Mouse (Mus musculus) subcutaneous adipose tissue, adult 2 months (tissue): ENCODE measurements around the gene Col6a4. TPM values are rescaled to one million over a fixed set of nuclear protein-coding genes. Genes with fewer than 3 reads are reported as not detected.

Experiments
- polyA plus RNA-seq: library from polyadenylated mRNA; depleted of rRNA; stranded (reverse); fragments of >200 nt; gene quantifications from 2 replicates; pipeline ENCODE4 v1.2.3, GENCODE M21; 2012; ENCODE audit warnings: low replicate concordance; rRNA removed

The Col6a4 gene
- polyA plus RNA-seq: 0.46 and 444 TPM in 2 replicates

DNA sequence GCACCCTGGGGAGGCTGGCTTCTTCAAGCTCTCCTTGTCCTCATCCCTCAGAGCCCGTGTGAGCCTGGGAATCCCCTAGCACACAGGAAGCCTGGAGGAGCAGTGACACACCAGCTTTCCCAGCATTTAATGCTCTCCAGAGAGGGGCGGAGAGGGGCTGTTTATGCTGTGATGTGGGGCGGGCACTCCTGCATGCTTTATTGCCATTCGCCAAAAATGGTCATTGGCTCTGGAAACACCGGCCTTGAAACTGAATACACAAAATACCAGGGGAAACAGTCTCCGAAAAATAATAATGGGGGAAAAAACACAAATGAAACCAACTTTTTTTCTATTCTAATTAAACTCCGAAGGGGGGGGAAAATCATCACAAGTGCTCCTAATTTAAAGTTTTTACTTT is at the start of gene Col6a4:
Col6a4 (minus strand) TSS at position 101 of the 400 bp plus-strand sequence.

DNA sequence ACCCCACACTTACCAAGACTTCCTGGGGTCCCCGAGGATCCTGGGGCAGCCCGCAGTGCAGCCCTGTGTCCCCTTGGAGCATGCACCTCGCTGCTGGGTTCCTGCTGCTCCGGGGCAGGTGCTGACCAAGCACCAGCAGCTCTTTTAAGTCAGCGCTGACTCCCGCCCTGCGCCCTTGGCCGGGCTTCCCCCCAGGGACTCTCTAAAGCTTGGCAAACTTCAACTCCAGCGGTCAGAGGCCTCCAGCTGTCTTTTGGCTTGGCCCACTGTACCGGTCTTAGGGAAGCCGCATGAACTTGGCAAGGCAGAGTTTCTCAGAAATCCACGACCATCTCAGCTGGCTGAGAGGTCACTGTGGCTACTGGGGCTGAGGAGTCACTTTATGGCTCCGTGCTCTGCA is 136.1 kb downstream of the Col6a4 start, which contains the start of gene Col6a5:
Col6a5 (minus strand) TSS at position 111 of the 400 bp plus-strand sequence.

Other genes starting within 250 kb of the Col6a4 start
- gene Col6a5, start 136.1 kb downstream of the Col6a4 start, polyA plus RNA-seq: 1.2 and 1.4 TPM in 2 replicates
- gene Glyctk, start 61.4 kb upstream of the Col6a4 start, polyA plus RNA-seq: 2.6 and 5.0 TPM in 2 replicates
- 41.0 and 112 TPM in 2 replicates for gene Wdr82, start 74.1 kb upstream of the Col6a4 start, polyA plus RNA-seq
- gene Ppm1m, start 103.0 kb upstream of the Col6a4 start, polyA plus RNA-seq: 112 and 174 TPM in 2 replicates
- gene Twf2, start 106.3 kb upstream of the Col6a4 start, polyA plus RNA-seq: 53.9 and 73.1 TPM in 2 replicates
- gene Tlr9, start 125.8 kb upstream of the Col6a4 start, polyA plus RNA-seq: 4.1 and 10.6 TPM in 2 replicates
- gene Alas1, start 151.9 kb upstream of the Col6a4 start, polyA plus RNA-seq: 185 and 273 TPM in 2 replicates
- 8.3 and 11.1 TPM in 2 replicates for gene Poc1a, start 184.3 kb upstream of the Col6a4 start, polyA plus RNA-seq